Mouse (Mus musculus) myocyte (in vitro differentiated cells): Measurements from ENCODE around the gene Als2.

ENCODE experiments used
- CEBPB ChIP-seq: IDR thresholded peaks from 2 replicates; pipeline ENCODE4 v1.6.1; 2011; ENCODE audit warnings: mild to moderate bottlenecking, moderate library complexity; ENCODE audit not compliant: poor library complexity, insufficient read depth, severe bottlenecking
- E2F4 ChIP-seq: IDR thresholded peaks from one replicate; pipeline ENCODE4 v1.6.1; 2011; ENCODE audit warnings: mild to moderate bottlenecking, control low read depth, moderate library complexity; ENCODE audit not compliant: insufficient read depth
- MAX ChIP-seq: IDR thresholded peaks from one replicate; pipeline ENCODE4 v1.6.1; 2011; ENCODE audit warnings: low read depth, mild to moderate bottlenecking, control low read depth
- MYOD1 ChIP-seq, 3 experiments: IDR thresholded peaks; one replicate each; pipeline ENCODE4 v1.6.1; 2011; ENCODE audit warnings: control low read depth in 2 of 3, low read depth in 2 of 3, mild to moderate bottlenecking in 2 of 3, moderate library complexity in 1 of 3; ENCODE audit not compliant: insufficient read length in 2 of 3, control insufficient read depth in 1 of 3
- MYOG ChIP-seq, 3 experiments: IDR thresholded peaks; one replicate each; pipeline ENCODE4 v1.6.1; 2011; ENCODE audit warnings: control low read depth in 2 of 3, low read depth in 2 of 3, mild to moderate bottlenecking in 2 of 3; ENCODE audit not compliant: insufficient read length in 2 of 3, control insufficient read depth in 1 of 3, insufficient read depth in 1 of 3
- POLR2A ChIP-seq: IDR thresholded peaks from one replicate; pipeline ENCODE4 v1.6.1; 2011; ENCODE audit warnings: low read depth, mild to moderate bottlenecking, control low read depth, moderate library complexity; ENCODE audit not compliant: insufficient read length
- POLR2AphosphoS2 ChIP-seq: IDR thresholded peaks from one replicate; pipeline ENCODE4 v1.6.1; 2011; ENCODE audit warnings: low read depth, control low read depth; ENCODE audit not compliant: insufficient read length
- SRF ChIP-seq: IDR thresholded peaks from one replicate; pipeline ENCODE4 v1.6.1; 2011; ENCODE audit warnings: low read depth; ENCODE audit not compliant: control insufficient read depth, insufficient read length
- TCF12 ChIP-seq: IDR thresholded peaks from one replicate; pipeline ENCODE4 v1.6.1; 2011; ENCODE audit warnings: mild to moderate bottlenecking, control low read depth; ENCODE audit not compliant: poor library complexity, insufficient read depth, severe bottlenecking
- TCF3 ChIP-seq: IDR thresholded peaks from one replicate; pipeline ENCODE4 v1.6.1; 2011; ENCODE audit warnings: low read depth, control low read depth; ENCODE audit not compliant: insufficient read length
- USF1 ChIP-seq: IDR thresholded peaks from one replicate; pipeline ENCODE4 v1.6.1; 2011; ENCODE audit warnings: low read depth, mild to moderate bottlenecking, control low read depth, moderate library complexity

- TF ChIP-seq TCF12 (no peak), POLR2A (no peak), MAX (no peak), POLR2AphosphoS2 (no peak), E2F4 (no peak), MYOD1 (IDR thresholded peaks at IDR 0.05; ENCODE audit: control insufficient read depth in 1 of 3, insufficient read length in 2 of 3, low read depth in 2 of 3) (no peak), USF1 (no peak), CEBPB (no peak), TCF3 (no peak), MYOG (IDR thresholded peaks at IDR 0.05; ENCODE audit: control insufficient read depth in 1 of 3, insufficient read depth in 1 of 3, insufficient read length in 2 of 3, low read depth in 2 of 3) (no peak), SRF (no peak)
Observed at GRCm38 (mm10) chr1:59168556-59168955, 68.5 kb downstream of the Als2 start.
